Mouse (Mus musculus) forebrain, embryonic 14.5 days (tissue): ENCODE results near the gene Mrpl49. TPM values are rescaled to one million over a fixed set of nuclear protein-coding genes. Genes with fewer than 3 reads are reported as not detected.
A peak's percentile ranks its signal among the peaks of the same experiment; 100 is the strongest.

Source experiments
- ATAC-seq: fragments of 200-750 bp; cut with Nextera tagmentation; 2 replicates; pipeline ENCODE4 v1.8.0; 2017; ENCODE audit warnings: mild to moderate bottlenecking, moderate library complexity
- DNase-seq: peaks from one replicate; pipeline ENCODE4 v3.0.0-alpha.2; 2015; ENCODE audit warnings: low spot score
- H3K27ac ChIP-seq: fragments of 300-500 bp; sonication (generic); 2 replicates; pipeline ENCODE4 v1.5.1; 2014; ENCODE audit warnings: low read depth, mild to moderate bottlenecking, control low read depth, low read length, moderate library complexity
- H3K27me3 ChIP-seq: fragments of 300-500 bp; sonication (generic); replicated peaks from 2 replicates; pipeline ENCODE4 v1.6.1; 2014; ENCODE audit warnings: low read length, control low read depth, mixed read lengths; ENCODE audit not compliant: control insufficient read depth, insufficient read depth
- H3K36me3 ChIP-seq: fragments of 300-500 bp; sonication (generic); 2 replicates; pipeline ENCODE4 v1.6.1; 2014; ENCODE audit warnings: low read length, control low read depth; ENCODE audit not compliant: control insufficient read depth, insufficient read depth
- H3K4me1 ChIP-seq: fragments of 300-500 bp; sonication (generic); 2 replicates; pipeline ENCODE4 v1.6.1; 2014; ENCODE audit warnings: antibody characterized with exemption, low read length, control low read depth; ENCODE audit not compliant: control insufficient read depth, insufficient read depth
- H3K4me2 ChIP-seq: fragments of 300-500 bp; sonication (generic); 2 replicates; pipeline ENCODE4 v1.6.1; 2014; ENCODE audit warnings: mild to moderate bottlenecking, control low read depth, low read length
- H3K4me3 ChIP-seq: fragments of 300-500 bp; sonication (generic); 2 replicates; pipeline ENCODE4 v1.5.1; 2014; ENCODE audit warnings: low read depth, low read length, control low read depth
- H3K9ac ChIP-seq: fragments of 300-500 bp; sonication (generic); 2 replicates; pipeline ENCODE4 v1.6.1; 2014; ENCODE audit warnings: mild to moderate bottlenecking, low read length, control low read depth, moderate library complexity
- H3K9me3 ChIP-seq: fragments of 300-500 bp; sonication (generic); replicated peaks from 2 replicates; pipeline ENCODE4 v1.6.1; 2016; ENCODE audit warnings: low read length, control low read depth, mixed read lengths; ENCODE audit not compliant: control insufficient read depth
- WGBS: fragments of 180-500 bp; shearing (Covaris S2); extraction: QIAGEN DNeasy Blood & Tissue Kit; methylation state at CpG from one replicate; pipeline ENCODE4 v1.1.7; 2014; 5-methylcytosine and 5-hydroxymethylcytosine counted together
- microRNA-seq: library from miRNA; unstranded; fragments of <30 nt; microRNA quantifications from one replicate; pipeline ENCODE4, GENCODE M21; 2016
- polyA plus RNA-seq: library from polyadenylated mRNA; unstranded; fragments of >200 nt; fragmentation: Nextera tagmentation; extraction: Ambion mirVana; gene quantifications from 2 replicates; pipeline ENCODE4 v1.2.1, GENCODE M21; 2014

Gene Mrpl49
- polyA plus RNA-seq, 1 experiment from 2014 or later: 85.5 TPM

DNA sequence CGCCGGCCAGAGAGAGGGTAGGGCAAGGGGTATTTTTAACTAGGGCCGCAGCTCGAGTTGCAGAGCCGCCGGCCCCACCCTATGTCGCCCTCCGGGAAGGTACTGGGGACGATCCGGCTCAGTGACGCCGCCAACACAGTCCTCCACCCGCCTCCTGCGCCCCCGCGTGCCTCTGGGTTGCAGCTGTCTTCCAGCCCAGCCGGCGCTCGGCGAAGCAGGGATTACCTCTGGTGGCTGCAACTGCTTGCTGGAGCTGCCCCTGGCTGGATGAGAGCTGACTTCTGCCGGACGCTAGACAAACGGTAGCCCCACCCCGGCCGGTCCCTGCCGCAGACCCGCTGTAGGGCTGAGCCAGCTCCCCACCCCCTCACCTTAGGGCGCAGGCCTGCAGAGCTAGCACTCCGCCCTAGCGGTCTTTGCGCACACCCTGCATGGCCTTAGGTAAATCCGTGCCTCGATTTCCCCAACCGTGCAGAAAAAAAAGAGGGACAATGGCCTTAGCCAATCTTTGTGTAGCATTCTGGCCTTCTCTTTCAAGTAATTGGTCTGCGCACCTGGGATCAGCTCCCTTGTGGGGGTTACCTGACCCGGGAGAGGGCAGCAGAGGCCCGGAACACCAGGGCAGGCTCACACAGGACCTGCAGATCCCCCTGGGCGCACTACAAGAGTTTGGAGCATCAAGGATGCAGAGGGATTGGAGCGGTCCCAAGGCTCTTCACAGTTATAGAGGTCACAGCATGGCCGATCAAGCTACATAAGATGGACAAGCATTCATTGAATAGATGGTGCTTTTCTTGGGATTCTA, 41.9 kb downstream of the Mrpl49 start, which contains the start of gene Capn1:
Gene Capn1 (minus strand): TSS at position 387 of the 805 bp plus-strand sequence.
- peak within 1 kb of the TSS; percentile 65 for H3K9ac ChIP-seq
- H3K9me3 ChIP-seq: no peaks in the 10 kb centered on the region
- peak within 1 kb of the TSS; percentile 39 for H3K4me3 ChIP-seq
- H3K27ac ChIP-seq: no peak within 1 kb of the TSS
- H3K4me1 ChIP-seq: no peaks in the 10 kb centered on the region; the same call in 1 of the 2 replicates
- WGBS: 3% methylated on average over 40 of the region's 40 CpGs
- H3K36me3 ChIP-seq: no peaks in the 10 kb centered on the region
- peaks cover 12% of the 10 kb centered on the region for H3K27me3 ChIP-seq
- H3K4me2 ChIP-seq: peak within 1 kb of the TSS; percentile 78
- ATAC-seq: peak; percentile 74
- peak; percentile 55 for DNase-seq

DNA sequence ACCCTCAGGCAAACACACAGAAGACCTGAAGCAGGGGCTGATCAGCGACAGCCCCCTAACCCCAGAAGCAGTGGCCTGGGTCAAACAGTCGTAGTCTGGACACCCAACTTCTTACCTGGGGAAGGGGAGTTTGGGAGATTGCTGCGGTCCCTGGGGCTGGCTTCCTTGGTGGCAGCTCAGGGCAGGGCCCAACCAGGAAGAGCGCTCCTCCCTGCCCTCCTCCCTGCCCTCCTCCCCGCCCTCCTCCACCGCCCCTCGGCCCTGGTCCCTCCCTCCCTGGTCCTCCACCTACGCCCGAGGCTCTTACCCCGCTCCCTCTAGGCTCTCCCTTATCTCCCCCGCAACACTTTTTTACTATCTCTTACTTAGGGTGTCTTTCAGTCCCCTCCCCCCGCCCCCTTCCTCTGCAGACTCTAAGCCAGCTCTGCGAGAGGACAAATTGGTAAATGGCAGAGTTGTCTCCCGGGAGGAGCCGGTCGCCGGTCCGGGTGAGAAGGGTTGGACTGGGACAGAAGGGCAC, 42.5 kb downstream of the Mrpl49 start:
- 1% methylated on average over 15 of the region's 18 CpGs for WGBS
- DNase-seq (peak; percentile 7), ATAC-seq (peak; percentile 50; the same call in 1 of the 2 replicates)
- no peak overlapping the region for H3K27ac ChIP-seq
- peaks cover 12% of the 10 kb centered on the region for H3K27me3 ChIP-seq
- no peaks in the 10 kb centered on the region for H3K36me3 ChIP-seq
- peak overlapping the region; percentile 78 for H3K4me2 ChIP-seq
- H3K4me1 ChIP-seq: no peaks in the 10 kb centered on the region; the same call in 1 of the 2 replicates
- H3K4me3 ChIP-seq: peak overlapping the region; percentile 39
- H3K9ac ChIP-seq: peak overlapping the region; percentile 65
- H3K9me3 ChIP-seq: no peaks in the 10 kb centered on the region

DNA sequence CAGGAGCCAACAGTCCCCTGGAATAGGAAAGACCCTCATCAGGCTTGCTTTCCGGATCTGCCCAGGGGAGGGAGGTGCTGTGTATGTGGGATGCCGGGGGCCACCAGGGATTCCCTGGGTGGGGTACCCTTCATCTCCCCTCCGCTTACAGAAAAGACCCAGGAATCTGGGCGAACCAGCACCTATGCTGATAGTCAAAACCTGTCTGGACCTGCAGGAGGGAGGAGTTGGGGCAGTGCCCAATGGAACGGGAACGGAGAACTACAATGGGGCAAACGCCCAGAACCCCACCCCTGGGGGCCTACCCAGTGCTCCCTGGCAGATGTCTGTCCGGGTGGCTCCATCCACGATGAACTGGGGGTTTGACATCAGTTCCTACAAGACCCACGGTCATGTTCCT, 43.9 kb downstream of the Mrpl49 start:
- no peak for DNase-seq
- Histone ChIP-seq H3K36me3 (no peaks in the 10 kb centered on the region), H3K27me3 (peaks cover 12% of the 10 kb centered on the region), H3K4me3 (no peak overlapping the region), H3K9me3 (no peaks in the 10 kb centered on the region), H3K4me2 (no peak overlapping the region), H3K9ac (no peak overlapping the region), H3K27ac (no peak overlapping the region), H3K4me1 (no peaks in the 10 kb centered on the region; the same call in 1 of the 2 replicates)
- WGBS: 91% methylated on average over 10 of the region's 10 CpGs
- no peak for ATAC-seq

DNA sequence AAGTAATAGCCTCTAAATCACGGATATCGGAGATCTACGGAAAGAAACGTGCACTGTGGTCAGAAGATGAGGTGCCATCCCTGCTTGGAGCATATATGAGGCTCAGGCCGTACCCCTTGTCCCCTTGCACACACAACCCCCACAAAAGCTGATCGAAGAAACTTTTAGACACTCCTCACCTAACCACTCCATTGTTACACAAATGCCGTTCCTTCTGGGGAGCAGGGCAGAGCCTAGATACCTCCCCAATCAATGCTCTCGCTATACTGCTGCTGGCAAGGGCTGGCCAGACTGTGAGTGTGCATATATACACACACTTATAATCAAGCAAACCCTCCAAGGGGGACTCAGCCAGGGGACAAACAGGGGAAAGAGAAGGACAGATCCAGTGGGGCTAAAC, 48.4 kb downstream of the Mrpl49 start:
- no peaks in the 10 kb centered on the region; the same call in 1 of the 2 replicates for H3K27me3 ChIP-seq
- no peak overlapping the region for H3K4me3 ChIP-seq
- no peaks in the 10 kb centered on the region for H3K4me1 ChIP-seq
- H3K27ac ChIP-seq: no peak overlapping the region
- no peak overlapping the region for H3K4me2 ChIP-seq
- DNase-seq (no peak), ATAC-seq (no peak)
- H3K9me3 ChIP-seq: no peaks in the 10 kb centered on the region
- no peaks in the 10 kb centered on the region for H3K36me3 ChIP-seq
- 68% methylated on average over 8 of the region's 8 CpGs for WGBS
- no peak overlapping the region for H3K9ac ChIP-seq

DNA sequence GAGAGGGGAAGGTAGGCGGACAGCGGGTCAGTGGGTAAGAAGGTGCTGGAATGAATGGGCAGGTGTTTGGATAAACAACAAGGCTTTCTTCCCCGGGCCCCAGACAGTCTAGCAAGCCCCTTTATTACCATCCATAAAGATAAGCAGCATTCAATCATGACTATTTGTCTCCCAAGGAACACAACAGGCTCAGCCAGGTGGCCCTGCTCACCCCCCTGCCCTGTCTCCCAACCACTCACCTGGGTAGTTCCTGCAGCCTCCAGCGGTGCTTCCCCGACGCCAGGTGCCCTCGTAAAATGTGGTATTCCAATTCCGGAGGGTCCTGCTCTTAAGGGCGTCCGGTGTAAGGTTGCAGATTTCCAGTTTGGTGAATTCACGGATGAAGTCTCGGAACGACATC, 50.6 kb downstream of the Mrpl49 start:
- Histone ChIP-seq H3K4me1 (no peaks in the 10 kb centered on the region), H3K36me3 (no peaks in the 10 kb centered on the region), H3K27ac (no peak overlapping the region), H3K9me3 (no peaks in the 10 kb centered on the region), H3K4me3 (no peak overlapping the region), H3K9ac (no peak overlapping the region), H3K4me2 (no peak overlapping the region), H3K27me3 (no peaks in the 10 kb centered on the region)
- 92% methylated on average over 13 of the region's 13 CpGs for WGBS
- no peak for ATAC-seq
- DNase-seq: no peak

DNA sequence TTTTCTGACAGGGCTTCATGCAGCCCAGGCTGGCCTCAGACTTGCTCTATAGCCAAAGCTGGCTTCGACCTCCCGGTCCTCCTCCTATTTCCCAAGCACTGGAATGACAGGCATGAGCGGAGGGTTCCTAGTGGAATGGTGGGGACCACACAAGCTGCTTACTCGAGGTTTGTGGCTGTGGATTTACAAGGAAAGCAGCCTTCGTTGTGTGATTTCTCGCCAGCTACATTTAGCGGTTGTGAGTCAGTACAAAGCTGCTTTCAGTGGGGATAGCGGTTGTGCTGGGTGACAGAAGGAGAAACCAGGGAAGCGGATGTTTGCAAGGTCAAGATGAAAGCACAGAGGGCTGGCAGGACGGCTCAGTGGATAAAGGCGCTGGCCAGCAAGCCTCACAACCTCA, 52.0 kb downstream of the Mrpl49 start:
- Histone ChIP-seq H3K4me3 (no peak overlapping the region), H3K27me3 (no peaks in the 10 kb centered on the region), H3K4me2 (no peak overlapping the region), H3K36me3 (no peaks in the 10 kb centered on the region), H3K4me1 (no peaks in the 10 kb centered on the region), H3K27ac (no peak overlapping the region), H3K9ac (no peak overlapping the region), H3K9me3 (no peaks in the 10 kb centered on the region)
- ATAC-seq (no peak), DNase-seq (no peak)
- WGBS: 57% methylated on average over 11 of the region's 11 CpGs

Small RNA genes lying within 50 kb of the gene (microRNA-seq; reads per million reads assigned to microRNA genes)
- gene Mir6988: 1.1 reads per million

Other genes with a start within 250 kb of the Mrpl49 start
- 13.1 and 16.0 TPM in 2 replicates for gene Frmd8, start 182.5 kb downstream of the Mrpl49 start, polyA plus RNA-seq
- gene Slc25a45, start 180.0 kb downstream of the Mrpl49 start, polyA plus RNA-seq: 1.7 TPM in 2 replicates
- 7.0 and 7.1 TPM in 2 replicates for gene Tigd3, start 163.6 kb downstream of the Mrpl49 start, polyA plus RNA-seq
- 127 and 136 TPM in 2 replicates for gene Dpf2, start 144.8 kb downstream of the Mrpl49 start, polyA plus RNA-seq
- gene Cdc42ep2, start 133.0 kb downstream of the Mrpl49 start, polyA plus RNA-seq: 7.9 and 9.6 TPM in 2 replicates
- gene Pola2, start 93.6 kb downstream of the Mrpl49 start, polyA plus RNA-seq: 35.5 and 41.1 TPM in 2 replicates
- gene Slc22a20, start 71.6 kb downstream of the Mrpl49 start, polyA plus RNA-seq: not detected in 2 replicates
- 2.4 TPM in 2 replicates for gene Capn1, start 41.9 kb downstream of the Mrpl49 start, polyA plus RNA-seq
- gene Syvn1, start 11.2 kb downstream of the Mrpl49 start, polyA plus RNA-seq: 17.6 and 20.2 TPM in 2 replicates
- 626 and 785 TPM in 2 replicates for gene Fau, start 59 bp upstream of the Mrpl49 start, polyA plus RNA-seq
- gene Znhit2, start 3.4 kb upstream of the Mrpl49 start, polyA plus RNA-seq: 38.2 and 40.5 TPM in 2 replicates
- 32.6 and 35.6 TPM in 2 replicates for gene Tm7sf2, start 10.6 kb upstream of the Mrpl49 start, polyA plus RNA-seq
- gene Vps51, start 19.4 kb upstream of the Mrpl49 start, polyA plus RNA-seq: 59.5 and 73.9 TPM in 2 replicates
- not detected in 2 replicates for gene Tmem262, start 22.2 kb upstream of the Mrpl49 start, polyA plus RNA-seq
- 1.1 and 1.4 TPM in 2 replicates for gene Gm28374, start 24.5 kb upstream of the Mrpl49 start, polyA plus RNA-seq
- 81.1 and 87.2 TPM in 2 replicates for gene Zfpl1, start 27.2 kb upstream of the Mrpl49 start, polyA plus RNA-seq
- 20.0 and 28.2 TPM in 2 replicates for gene Cdca5, start 27.2 kb upstream of the Mrpl49 start, polyA plus RNA-seq
- gene AC131692.1, start 36.6 kb upstream of the Mrpl49 start, polyA plus RNA-seq: not detected in 2 replicates
- gene Naaladl1, start 48.0 kb upstream of the Mrpl49 start, polyA plus RNA-seq: 0.36 and 0.42 TPM in 2 replicates
- 56.4 and 57.6 TPM in 2 replicates for gene Sac3d1, start 60.9 kb upstream of the Mrpl49 start, polyA plus RNA-seq
- gene Snx15, start 70.5 kb upstream of the Mrpl49 start, polyA plus RNA-seq: 45.6 and 50.2 TPM in 2 replicates
- gene Batf2, start 83.2 kb upstream of the Mrpl49 start, polyA plus RNA-seq: not detected in 2 replicates
- gene Arl2, start 83.8 kb upstream of the Mrpl49 start, polyA plus RNA-seq: 80.3 and 90.2 TPM in 2 replicates
- gene Majin, start 126.6 kb upstream of the Mrpl49 start, polyA plus RNA-seq: not detected in 2 replicates
- 0.30 TPM in 1 of 2 replicates, not detected in the other for gene Gpha2, start 168.6 kb upstream of the Mrpl49 start, polyA plus RNA-seq
- 74.3 and 98.9 TPM in 2 replicates for gene Ppp2r5b, start 178.1 kb upstream of the Mrpl49 start, polyA plus RNA-seq
- 7.9 and 9.6 TPM in 2 replicates for gene Atg2a, start 183.9 kb upstream of the Mrpl49 start, polyA plus RNA-seq
- 71.3 and 79.8 TPM in 2 replicates for gene Ehd1, start 218.9 kb upstream of the Mrpl49 start, polyA plus RNA-seq
- gene Cdc42bpg, start 248.7 kb upstream of the Mrpl49 start, polyA plus RNA-seq: 0.61 and 0.72 TPM in 2 replicates